Mouse (Mus musculus): Measurements from ENCODE around the gene Slc17a2. TPM values are rescaled to one million over a fixed set of nuclear protein-coding genes. Genes with fewer than 3 reads are reported as not detected.

Slc17a2 gene
- total RNA-seq, 1 experiment = not detected

DNA sequence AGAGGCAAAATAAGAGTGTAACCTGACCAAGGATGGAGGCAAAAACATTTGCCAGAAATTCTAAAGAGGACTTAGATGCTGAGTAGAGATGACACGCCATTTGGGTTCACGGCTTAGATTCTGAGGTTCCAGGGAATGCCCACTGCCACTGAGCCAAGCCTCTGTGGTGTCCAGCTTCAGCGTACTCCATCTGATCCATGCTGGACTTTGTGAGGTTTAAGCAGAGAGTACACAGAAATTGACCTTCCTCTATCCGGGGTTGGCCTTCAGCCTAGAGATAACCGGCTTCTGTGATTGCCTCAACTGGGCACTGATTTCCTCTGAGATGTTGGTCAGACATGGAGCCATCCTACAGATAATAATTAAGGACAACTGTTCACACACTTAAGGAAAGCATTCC lies 29.8 kb downstream of the Slc17a2 start:
- Histone ChIP-seq H3K9ac (ENCODE audit: insufficient read depth, low read depth, low read length, poor library complexity, severe bottlenecking) (no peak overlapping the region), H3K27ac (ENCODE audit: insufficient read depth, low read depth, low read length, poor library complexity, severe bottlenecking) (no peak overlapping the region), H3K9me3 (ENCODE audit: control insufficient read depth, insufficient read depth, low read depth, low read length) (no peaks in the 10 kb centered on the region), H3K4me3 (ENCODE audit: insufficient read depth in 1 of 2, low read depth in 1 of 2, low read length in 2 of 2, poor library complexity in 1 of 2, severe bottlenecking in 1 of 2) (no peak overlapping the region), H3K36me3 (ENCODE audit: control insufficient read depth, insufficient read depth, low read length, poor library complexity, severe bottlenecking) (no peaks in the 10 kb centered on the region), H3K4me1 (ENCODE audit: control insufficient read depth in 2 of 2, insufficient read depth in 2 of 2, low read length in 2 of 2, poor library complexity in 1 of 2) (no peaks in the 10 kb centered on the region)
- no peak for DNase-seq (ENCODE audit: low read depth, low spot score)
- in situ Hi-C loops (cut with MboI; ENCODE audit: low sequenced_read_pairs in 2 of 2, unreplicated experiment in 2 of 2) = loop anchor here in 1 of 2 experiments (25.0 kb wide), 1 partner anchor 476 kb away; no protein-coding TSS in a partner anchor
- no peak for TF ChIP-seq HCFC1 (IDR thresholded peaks at IDR 0.05; ENCODE audit: borderline replicate concordance, insufficient read depth, low read length)
- no peak for TF ChIP-seq ZC3H11A (IDR thresholded peaks at IDR 0.05; ENCODE audit: borderline replicate concordance, low read depth, low read length)
- no peak for TF ChIP-seq MAFK (IDR thresholded peaks at IDR 0.05; ENCODE audit: insufficient read depth, low read depth, low read length)
- TF ChIP-seq ZNF384 (IDR thresholded peaks at IDR 0.05; ENCODE audit: low read depth, low read length) = no peak
- no peak for TF ChIP-seq CHD2 (IDR thresholded peaks at IDR 0.05; ENCODE audit: low read depth, low read length)

DNA sequence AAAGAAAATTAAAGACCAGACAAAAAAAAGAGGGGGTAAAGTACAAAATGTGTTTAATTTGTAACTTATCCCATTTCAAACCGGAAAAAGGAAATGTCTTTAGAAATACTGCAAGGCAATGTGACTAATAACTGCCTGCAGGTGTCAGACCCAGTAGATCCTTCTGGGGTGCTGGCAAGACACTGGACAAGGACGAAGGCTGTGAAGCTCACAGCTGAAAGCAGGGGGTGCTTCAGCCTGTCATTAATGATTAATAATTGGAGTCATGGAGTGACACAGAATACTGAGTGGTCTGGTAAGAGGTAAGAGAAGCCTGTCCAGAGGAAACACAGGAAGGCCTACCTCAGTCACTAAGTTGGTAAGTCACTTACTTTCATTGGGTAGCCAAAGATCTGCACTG lies 32.5 kb downstream of the Slc17a2 start, which contains the start of gene Slc17a3:
TSS of gene Slc17a3 (plus strand) at position 127 of the 400 bp plus-strand sequence.
- no peak within 1 kb of the TSS for H3K4me3 ChIP-seq (ENCODE audit: insufficient read depth in 1 of 2, low read depth in 1 of 2, low read length in 2 of 2, poor library complexity in 1 of 2, severe bottlenecking in 1 of 2)
- no peaks in the 10 kb centered on the region for H3K4me1 ChIP-seq (ENCODE audit: control insufficient read depth in 2 of 2, insufficient read depth in 2 of 2, low read length in 2 of 2, poor library complexity in 1 of 2)
- no peaks in the 10 kb centered on the region for H3K36me3 ChIP-seq (ENCODE audit: control insufficient read depth, insufficient read depth, low read length, poor library complexity, severe bottlenecking)
- DNase-seq (ENCODE audit: low read depth, low spot score) = no peak
- in situ Hi-C loops (cut with MboI; ENCODE audit: low sequenced_read_pairs in 2 of 2, unreplicated experiment in 2 of 2) = loop anchor here in 1 of 2 experiments (25.0 kb wide), 1 partner anchor 473 kb away; no protein-coding TSS in a partner anchor
- no peaks in the 10 kb centered on the region for H3K9me3 ChIP-seq (ENCODE audit: control insufficient read depth, insufficient read depth, low read depth, low read length)
- H3K27ac ChIP-seq (ENCODE audit: insufficient read depth, low read depth, low read length, poor library complexity, severe bottlenecking) = no peak within 1 kb of the TSS
- no peak within 1 kb of the TSS for H3K9ac ChIP-seq (ENCODE audit: insufficient read depth, low read depth, low read length, poor library complexity, severe bottlenecking)
- TF ChIP-seq CHD2 (IDR thresholded peaks at IDR 0.05; ENCODE audit: low read depth, low read length) (no peak), MAFK (IDR thresholded peaks at IDR 0.05; ENCODE audit: insufficient read depth, low read depth, low read length) (no peak), ZNF384 (IDR thresholded peaks at IDR 0.05; ENCODE audit: low read depth, low read length) (no peak), HCFC1 (IDR thresholded peaks at IDR 0.05; ENCODE audit: borderline replicate concordance, insufficient read depth, low read length) (no peak), ZC3H11A (IDR thresholded peaks at IDR 0.05; ENCODE audit: borderline replicate concordance, low read depth, low read length) (no peak)

DNA sequence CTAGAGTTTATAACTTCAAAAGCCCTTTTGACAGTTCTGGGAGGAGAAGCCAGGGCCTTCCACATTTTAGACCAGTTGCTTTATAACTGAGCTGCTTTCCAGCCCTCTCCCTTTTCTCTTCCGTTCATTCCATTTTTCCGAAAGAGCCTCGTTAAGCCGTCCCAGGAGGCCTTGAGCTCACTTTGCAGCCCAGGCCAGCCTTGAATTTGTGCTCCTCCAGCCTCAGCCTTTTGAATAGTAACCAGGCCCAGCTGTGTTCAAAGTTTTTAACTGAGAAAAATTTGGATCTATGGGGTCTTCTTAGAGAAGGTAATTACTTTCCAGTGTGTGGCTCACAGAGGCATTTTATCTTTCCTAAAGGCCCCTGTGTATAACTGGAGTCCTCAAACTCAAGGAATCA lies 39.1 kb downstream of the Slc17a2 start:
- Histone ChIP-seq H3K9me3 (ENCODE audit: control insufficient read depth, insufficient read depth, low read depth, low read length) (no peaks in the 10 kb centered on the region), H3K4me1 (ENCODE audit: control insufficient read depth in 2 of 2, insufficient read depth in 2 of 2, low read length in 2 of 2, poor library complexity in 1 of 2) (no peaks in the 10 kb centered on the region), H3K36me3 (ENCODE audit: control insufficient read depth, insufficient read depth, low read length, poor library complexity, severe bottlenecking) (no peaks in the 10 kb centered on the region), H3K27ac (ENCODE audit: insufficient read depth, low read depth, low read length, poor library complexity, severe bottlenecking) (no peak overlapping the region), H3K4me3 (ENCODE audit: insufficient read depth in 1 of 2, low read depth in 1 of 2, low read length in 2 of 2, poor library complexity in 1 of 2, severe bottlenecking in 1 of 2) (no peak overlapping the region), H3K9ac (ENCODE audit: insufficient read depth, low read depth, low read length, poor library complexity, severe bottlenecking) (no peak overlapping the region)
- DNase-seq (ENCODE audit: low read depth, low spot score) = no peak
- TF ChIP-seq MAFK (IDR thresholded peaks at IDR 0.05; ENCODE audit: insufficient read depth, low read depth, low read length) (no peak), ZC3H11A (IDR thresholded peaks at IDR 0.05; ENCODE audit: borderline replicate concordance, low read depth, low read length) (no peak)
- in situ Hi-C loops (cut with MboI; ENCODE audit: low sequenced_read_pairs in 2 of 2, unreplicated experiment in 2 of 2) = loop anchor here in 1 of 2 experiments (25.0 kb wide), 1 partner anchor 466 kb away; no protein-coding TSS in a partner anchor

DNA sequence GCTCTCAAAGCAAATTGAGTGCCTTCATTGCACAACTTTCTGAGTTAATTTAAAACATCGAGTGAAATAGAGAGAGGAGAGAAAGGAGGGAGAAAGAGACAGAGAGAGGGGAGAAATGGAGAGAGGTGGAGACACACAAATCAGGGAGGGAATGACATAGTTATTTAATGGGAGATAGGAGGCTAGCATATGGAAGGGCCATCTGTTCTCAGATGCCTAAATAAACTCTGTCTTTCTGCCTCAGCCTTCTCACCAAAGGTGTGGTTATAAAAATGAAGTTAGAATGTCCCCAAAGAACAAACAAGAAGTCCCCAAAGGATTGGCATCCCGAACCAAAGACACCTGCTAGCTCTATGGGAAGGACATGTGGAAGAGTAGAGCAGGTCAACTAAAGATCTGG lies 42.5 kb downstream of the Slc17a2 start:
- no peak for TF ChIP-seq CHD2 (IDR thresholded peaks at IDR 0.05; ENCODE audit: low read depth, low read length)
- TF ChIP-seq ZC3H11A (IDR thresholded peaks at IDR 0.05; ENCODE audit: borderline replicate concordance, low read depth, low read length) = no peak
- no peak for TF ChIP-seq ZNF384 (IDR thresholded peaks at IDR 0.05; ENCODE audit: low read depth, low read length)
- no peak for TF ChIP-seq HCFC1 (IDR thresholded peaks at IDR 0.05; ENCODE audit: borderline replicate concordance, insufficient read depth, low read length)
- TF ChIP-seq MAFK (IDR thresholded peaks at IDR 0.05; ENCODE audit: insufficient read depth, low read depth, low read length) = no peak
- no peaks in the 10 kb centered on the region for H3K4me1 ChIP-seq (ENCODE audit: control insufficient read depth in 2 of 2, insufficient read depth in 2 of 2, low read length in 2 of 2, poor library complexity in 1 of 2)
- no peak overlapping the region for H3K9ac ChIP-seq (ENCODE audit: insufficient read depth, low read depth, low read length, poor library complexity, severe bottlenecking)
- no peak overlapping the region for H3K27ac ChIP-seq (ENCODE audit: insufficient read depth, low read depth, low read length, poor library complexity, severe bottlenecking)
- no peak for DNase-seq (ENCODE audit: low read depth, low spot score)
- in situ Hi-C loops (cut with MboI; ENCODE audit: low sequenced_read_pairs in 2 of 2, unreplicated experiment in 2 of 2) = loop anchor here in 1 of 2 experiments (25.0 kb wide), 1 partner anchor 463 kb away; no protein-coding TSS in a partner anchor
- H3K9me3 ChIP-seq (ENCODE audit: control insufficient read depth, insufficient read depth, low read depth, low read length) = no peaks in the 10 kb centered on the region
- no peaks in the 10 kb centered on the region for H3K36me3 ChIP-seq (ENCODE audit: control insufficient read depth, insufficient read depth, low read length, poor library complexity, severe bottlenecking)
- H3K4me3 ChIP-seq (ENCODE audit: insufficient read depth in 1 of 2, low read depth in 1 of 2, low read length in 2 of 2, poor library complexity in 1 of 2, severe bottlenecking in 1 of 2) = no peak overlapping the region

DNA sequence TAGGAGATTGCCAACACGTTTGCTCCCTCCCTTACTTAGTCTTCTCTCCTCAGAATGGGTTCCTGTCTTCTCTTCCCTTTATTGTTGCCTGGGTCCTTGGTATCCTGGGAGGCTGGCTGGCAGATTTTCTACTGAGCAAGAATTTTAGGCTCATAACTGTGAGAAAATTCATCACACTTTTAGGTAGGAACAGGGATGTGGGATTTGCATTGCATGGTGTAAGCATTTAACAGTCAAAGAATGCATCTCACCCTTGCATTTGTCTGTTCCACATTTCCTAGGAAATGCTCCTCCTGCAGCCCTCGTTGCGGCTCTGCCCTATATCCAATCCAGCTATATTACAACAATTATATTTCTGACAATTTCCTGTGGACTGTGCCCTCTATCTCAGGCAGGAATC lies 49.6 kb downstream of the Slc17a2 start:
- in situ Hi-C loops (cut with MboI; ENCODE audit: low sequenced_read_pairs in 2 of 2, unreplicated experiment in 2 of 2) = no loop called here
- no peak for DNase-seq (ENCODE audit: low read depth, low spot score)
- Histone ChIP-seq H3K9me3 (ENCODE audit: control insufficient read depth, insufficient read depth, low read depth, low read length) (no peaks in the 10 kb centered on the region), H3K36me3 (ENCODE audit: control insufficient read depth, insufficient read depth, low read length, poor library complexity, severe bottlenecking) (no peaks in the 10 kb centered on the region), H3K27ac (ENCODE audit: insufficient read depth, low read depth, low read length, poor library complexity, severe bottlenecking) (no peak overlapping the region), H3K4me1 (ENCODE audit: control insufficient read depth in 2 of 2, insufficient read depth in 2 of 2, low read length in 2 of 2, poor library complexity in 1 of 2) (no peaks in the 10 kb centered on the region), H3K4me3 (ENCODE audit: insufficient read depth in 1 of 2, low read depth in 1 of 2, low read length in 2 of 2, poor library complexity in 1 of 2, severe bottlenecking in 1 of 2) (no peak overlapping the region), H3K9ac (ENCODE audit: insufficient read depth, low read depth, low read length, poor library complexity, severe bottlenecking) (no peak overlapping the region)
- TF ChIP-seq ZNF384 (IDR thresholded peaks at IDR 0.05; ENCODE audit: low read depth, low read length) = no peak
- no peak for TF ChIP-seq ZC3H11A (IDR thresholded peaks at IDR 0.05; ENCODE audit: borderline replicate concordance, low read depth, low read length)
- TF ChIP-seq MAFK (IDR thresholded peaks at IDR 0.05; ENCODE audit: insufficient read depth, low read depth, low read length) = no peak
- no peak for TF ChIP-seq CHD2 (IDR thresholded peaks at IDR 0.05; ENCODE audit: low read depth, low read length)
- TF ChIP-seq HCFC1 (IDR thresholded peaks at IDR 0.05; ENCODE audit: borderline replicate concordance, insufficient read depth, low read length) = no peak

Data from ES-E14 (cell line).